Mouse (Mus musculus) C2C12 (cell line): Measurements from ENCODE around the gene Pdk2.

Source experiments
- CTCF ChIP-seq: IDR thresholded peaks from one replicate; pipeline ENCODE4 v1.5.1; 2011; ENCODE audit not compliant: control insufficient read depth, insufficient read depth, insufficient read length
- MYOG ChIP-seq: IDR thresholded peaks from one replicate; pipeline ENCODE4 v1.6.1; 2011; ENCODE audit not compliant: control insufficient read depth, insufficient read length; ENCODE audit errors: extremely low read depth

- TF ChIP-seq CTCF (no peak), MYOG (no peak)
Observed at GRCm38 (mm10) chr11:95012487-95012886, 28.7 kb downstream of the Pdk2 start.
